35 mouse cellular contexts compared by ENCODE assay signal in genomic region chr8:85120251-85120650, GRCm38 (mm10). TPM values are rescaled to one million over a fixed set of nuclear protein-coding genes. Genes with fewer than 3 reads are reported as not detected.
"Had no signal": no experiment of that assay in that cellular context is flagged by ENCODE, and none has a peak within 500 bp of the region (broad histone marks: within the 10 kb centered on the region; RNA-seq: fewer than 3 reads in every experiment).

No protein-coding gene starts in this region.

RNA-seq across cellular contexts. Expression of gene Zfp791, which starts 2.6 kb away (rescaled TPM):
- total RNA-seq: granulocyte monocyte progenitor cell, adult 5-6 weeks had no signal

RNA-seq across cellular contexts. Expression of gene Cks1brt, which starts 31.5 kb away (rescaled TPM):
- total RNA-seq: gastrocnemius, adult 2 months; gastrocnemius, postnatal 10 days; gastrocnemius, postnatal 25 days; gastrocnemius, postnatal 4 days; granulocyte monocyte progenitor cell, adult 5-6 weeks; heart, adult 2 months; heart, postnatal 10 days; heart, postnatal 25 days; heart, postnatal 4 days; hindbrain, postnatal 0 days; layer of hippocampus, adult 18-20 months; layer of hippocampus, adult 8-10 months; layer of hippocampus, postnatal 14 days; layer of hippocampus, postnatal 36 days; left cerebral cortex, adult 18-20 months; left cerebral cortex, adult 8-10 months; left cerebral cortex, postnatal 10 days; left cerebral cortex, postnatal 25 days; left cerebral cortex, postnatal 4 days had no signal
- polyA plus RNA-seq: frontal cortex, adult 2 months; heart, adult 2 months; heart, embryonic 12.5 days; heart, embryonic 14.5 days; heart, embryonic 16.5 days; hindbrain, embryonic 10.5 days; hindbrain, embryonic 14.5 days; hindbrain, postnatal 0 days; intestine, embryonic 14.5 days; intestine, embryonic 16.5 days; kidney, adult 2 months; kidney, embryonic 15.5 days; kidney, postnatal 0 days; large intestine, adult 2 months; limb, embryonic 12.5 days; limb, embryonic 14.5 days; liver, embryonic 11.5 days; liver, embryonic 13.5 days had no signal
